Mouse (Mus musculus): Measurements from ENCODE around the gene Acsbg1.

GRCm38 (mm10) chr9:54700746-54701145, 39.1 kb upstream of the Acsbg1 start:
- TF ChIP-seq CTCF (IDR thresholded peaks at IDR 0.05; ENCODE audit: low read depth, low read length) (no peak), POLR2A (IDR thresholded peaks at IDR 0.05; ENCODE audit: extremely low read depth, insufficient read depth, low read length) (no peak)

Measured in liver, adult 2 months (tissue).